Mouse (Mus musculus) stomach, postnatal 0 days (tissue): ENCODE results near the gene Nrgn.

Experiments used
- CTCF ChIP-seq: IDR thresholded peaks from 2 replicates; pipeline ENCODE4 v1.5.1; 2016; ENCODE audit warnings: antibody characterized with exemption, low read depth, mild to moderate bottlenecking, moderate library complexity
- EP300 ChIP-seq: optimal IDR thresholded peaks from 2 replicates; pipeline ENCODE3; 2016; ENCODE audit warnings: antibody characterized with exemption

GRCm38 (mm10) chr9:37554838-37555748 lies 2.4 kb upstream of the Nrgn start, which contains the start of gene Siae:
- TF ChIP-seq CTCF (no peak), EP300 (no peak)
